Mouse (Mus musculus) central nervous system, embryonic 11.5 days (tissue): ENCODE data around the gene Tmem176a. TPM values are rescaled to one million over a fixed set of nuclear protein-coding genes. Genes with fewer than 3 reads are reported as not detected.

ENCODE experiments used
- polyA plus RNA-seq: library from polyadenylated mRNA; depleted of rRNA; stranded (reverse); fragments of >200 nt; gene quantifications from 2 replicates; pipeline ENCODE4 v1.2.3, GENCODE M21; 2012; rRNA removed

Tmem176a gene
- polyA plus RNA-seq = 17.0 and 25.2 TPM in 2 replicates

DNA sequence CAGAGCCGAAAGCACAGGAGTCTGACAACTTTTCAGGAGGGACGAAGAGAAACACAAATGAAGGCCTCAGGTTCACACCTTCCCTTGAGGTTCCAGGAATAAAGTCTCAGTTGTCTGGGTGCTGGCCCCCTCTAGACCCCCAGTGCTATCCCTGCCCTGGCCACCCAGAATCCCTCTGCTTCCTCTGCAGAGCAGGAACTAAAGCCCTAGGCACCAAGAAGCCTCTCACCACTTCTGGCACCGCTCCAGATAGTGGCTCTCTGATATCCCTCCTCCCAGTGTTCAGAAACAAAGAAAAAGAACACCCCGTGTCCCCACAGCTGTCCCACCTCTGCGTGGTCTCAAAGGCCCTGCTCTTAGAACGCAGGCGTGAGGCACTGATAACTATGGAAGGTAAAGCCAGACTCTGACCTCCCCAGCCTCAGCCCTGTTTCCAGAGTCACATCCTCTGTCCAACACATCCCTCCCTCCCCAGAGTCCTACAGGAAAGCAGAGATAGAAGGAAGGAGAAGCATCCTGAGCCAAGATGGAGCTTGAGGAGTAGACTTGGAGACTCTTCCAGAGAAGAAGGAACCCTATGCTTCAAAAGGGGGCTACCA lies at the start of gene Tmem176a:
Gene Tmem176a (plus strand): TSS at position 549 of the 599 bp plus-strand sequence.

GRCm38 (mm10) chr6:48840973-48841625 lies 380 bp downstream of the Tmem176a start, which contains the start of gene Tmem176b:
Gene Tmem176b, minus strand, starts transcription at chr6:48841496.

GRCm38 (mm10) chr6:48872596-48872995 lies 31.9 kb downstream of the Tmem176a start, which contains the start of gene Aoc1:
Gene Aoc1, plus strand, starts transcription at chr6:48872896.

Other genes starting within 250 kb of the Tmem176a start
- gene Repin1, start 247.0 kb upstream of the Tmem176a start, polyA plus RNA-seq = 38.4 and 41.8 TPM in 2 replicates
- gene Gm44965, start 247.0 kb upstream of the Tmem176a start, polyA plus RNA-seq = not detected in 2 replicates
- 6.4 and 7.9 TPM in 2 replicates for gene Zfp775, start 238.9 kb upstream of the Tmem176a start, polyA plus RNA-seq
- 0.78 and 1.4 TPM in 2 replicates for gene AI854703, start 214.2 kb upstream of the Tmem176a start, polyA plus RNA-seq
- gene Gimap8, start 193.7 kb upstream of the Tmem176a start, polyA plus RNA-seq = 1.2 and 1.7 TPM in 2 replicates
- gene Gimap9, start 164.8 kb upstream of the Tmem176a start, polyA plus RNA-seq = 4.7 and 5.9 TPM in 2 replicates
- 4.4 and 5.2 TPM in 2 replicates for gene Gimap4, start 156.4 kb upstream of the Tmem176a start, polyA plus RNA-seq
- gene Gimap6, start 132.7 kb upstream of the Tmem176a start, polyA plus RNA-seq = 6.3 and 9.2 TPM in 2 replicates
- gene Gm28053, start 122.3 kb upstream of the Tmem176a start, polyA plus RNA-seq = 1.5 and 2.4 TPM in 2 replicates
- not detected in 2 replicates for gene Gimap7, start 122.3 kb upstream of the Tmem176a start, polyA plus RNA-seq
- 2.4 TPM in 2 replicates for gene Gimap1, start 101.9 kb upstream of the Tmem176a start, polyA plus RNA-seq
- gene Gimap5, start 94.7 kb upstream of the Tmem176a start, polyA plus RNA-seq = 0.83 and 1.3 TPM in 2 replicates
- gene Gimap3, start 70.1 kb upstream of the Tmem176a start, polyA plus RNA-seq = 0.06 TPM in 1 of 2 replicates, not detected in the other
- 47.0 and 85.5 TPM in 2 replicates for gene Tmem176b, start 577 bp downstream of the Tmem176a start, polyA plus RNA-seq
- not detected in 2 replicates for gene Aoc1, start 32.0 kb downstream of the Tmem176a start, polyA plus RNA-seq
- gene 1600015I10Rik, start 89.0 kb downstream of the Tmem176a start, polyA plus RNA-seq = not detected in 2 replicates
- not detected in 2 replicates for gene Doxl2, start 134.0 kb downstream of the Tmem176a start, polyA plus RNA-seq
- not detected in 2 replicates for gene Svs1, start 145.9 kb downstream of the Tmem176a start, polyA plus RNA-seq
- gene Gpnmb, start 195.6 kb downstream of the Tmem176a start, polyA plus RNA-seq = 0.55 and 0.82 TPM in 2 replicates
- gene Malsu1, start 232.9 kb downstream of the Tmem176a start, polyA plus RNA-seq = 30.8 and 33.8 TPM in 2 replicates